Mouse (Mus musculus) left cerebral cortex, adult 2 months (tissue): ENCODE results near the gene 4930564D02Rik. TPM values are rescaled to one million over a fixed set of nuclear protein-coding genes. Genes with fewer than 3 reads are reported as not detected.
A peak's percentile ranks its signal among the peaks of the same experiment; 100 is the strongest.

Experiments
- DNase-seq, 2 experiments: peaks; one replicate each; pipeline ENCODE4 v3.0.0; 2021 to 2022; ENCODE audit warnings: low spot score in 2 of 2, mixed read lengths in 1 of 2; ENCODE audit errors: extremely low spot score in 1 of 2
- H3K27ac ChIP-seq: fragments of 200-600 bp; 2 replicates; pipeline ENCODE4 v1.8.1; 2022
- H3K4me3 ChIP-seq: fragments of 200-600 bp; 2 replicates; pipeline ENCODE4 v1.8.1; 2022
- CTCF ChIP-seq: fragments of 200-600 bp; IDR thresholded peaks from 2 replicates; pipeline ENCODE4 v1.8.1; 2022; ENCODE audit warnings: antibody characterized with exemption, mild to moderate bottlenecking, moderate library complexity
- intact Hi-C: fragments of 180-260 bp; cut with DNase I; formaldehyde crosslinking; loops from one replicate; pipeline ENCODE4 v1.15.1; 2025
- total RNA-seq, 2 experiments: library from RNA; stranded (reverse); gene quantifications; 2 replicates each; pipeline ENCODE4 v1.2.3; 2021

Gene 4930564D02Rik
- total RNA-seq, 2 experiments from 2014 or later, result not detected

DNA sequence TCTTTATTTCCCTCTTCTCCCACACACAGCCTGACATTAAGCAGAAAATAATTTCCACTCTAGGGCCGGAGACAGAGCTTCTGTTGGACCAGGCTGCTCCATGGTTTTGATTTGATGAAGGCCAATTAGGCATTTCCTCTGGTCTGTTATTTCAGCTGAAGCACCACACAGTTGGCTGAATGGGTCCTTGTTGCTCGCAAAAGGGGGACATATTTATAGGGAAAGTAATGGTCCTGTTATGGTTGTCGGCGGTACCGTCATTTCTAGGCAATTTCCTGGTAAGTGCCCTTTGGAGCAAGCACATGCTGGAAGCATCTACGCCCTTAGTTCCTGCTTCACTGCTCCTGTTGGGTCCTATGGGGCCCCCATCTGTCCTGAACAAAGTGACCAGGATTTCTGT is 5.7 kb upstream of the 4930564D02Rik start:
- DNase-seq, result no peak
- Histone ChIP-seq H3K4me3 (no peak overlapping the region), H3K27ac (no peak overlapping the region)
- intact Hi-C loops, result no loop called here
- TF ChIP-seq CTCF, result no peak

DNA sequence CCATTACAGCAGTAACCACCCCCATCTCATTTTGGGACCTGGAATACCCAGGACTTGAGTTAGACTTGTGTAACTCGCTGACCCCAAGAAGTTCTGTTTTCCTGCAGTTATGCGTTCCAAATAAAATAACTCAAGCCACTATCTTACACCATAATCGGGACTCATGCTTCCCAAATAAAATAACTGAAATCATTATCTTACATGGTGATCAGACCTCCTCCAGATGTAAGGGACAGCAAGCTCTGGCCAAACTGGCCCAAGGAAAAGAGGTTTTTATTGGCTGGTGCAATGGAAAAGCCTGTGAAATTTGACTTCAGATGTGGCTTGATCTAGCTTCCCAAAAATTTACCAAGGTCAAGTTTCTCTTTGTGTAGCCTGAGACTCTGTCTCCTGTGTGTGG is 5.1 kb upstream of the 4930564D02Rik start:
- TF ChIP-seq CTCF, result no peak
- Histone ChIP-seq H3K27ac (no peak overlapping the region), H3K4me3 (no peak overlapping the region)
- intact Hi-C loops, result no loop called here
- no peak for DNase-seq

DNA sequence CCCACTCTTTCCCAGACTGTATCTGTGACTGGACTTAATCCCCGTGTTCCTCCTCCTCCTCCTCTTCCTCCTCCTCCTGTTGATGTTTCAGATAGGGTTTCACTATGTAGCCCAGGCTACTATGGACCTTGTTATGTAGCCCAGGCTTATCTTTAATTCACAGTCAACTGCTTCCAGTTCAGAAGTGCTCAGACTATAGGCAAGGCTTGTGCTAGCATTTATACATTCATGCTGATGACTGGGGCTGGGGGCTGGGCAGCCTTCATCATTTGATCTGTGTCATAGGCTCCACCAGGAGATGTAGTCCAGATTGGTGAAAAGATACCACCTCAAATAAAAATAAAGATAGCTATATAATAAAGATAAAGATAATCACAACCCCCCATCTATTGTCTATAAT is 4.7 kb upstream of the 4930564D02Rik start:
- TF ChIP-seq CTCF, result no peak
- intact Hi-C loops, result no loop called here

DNA sequence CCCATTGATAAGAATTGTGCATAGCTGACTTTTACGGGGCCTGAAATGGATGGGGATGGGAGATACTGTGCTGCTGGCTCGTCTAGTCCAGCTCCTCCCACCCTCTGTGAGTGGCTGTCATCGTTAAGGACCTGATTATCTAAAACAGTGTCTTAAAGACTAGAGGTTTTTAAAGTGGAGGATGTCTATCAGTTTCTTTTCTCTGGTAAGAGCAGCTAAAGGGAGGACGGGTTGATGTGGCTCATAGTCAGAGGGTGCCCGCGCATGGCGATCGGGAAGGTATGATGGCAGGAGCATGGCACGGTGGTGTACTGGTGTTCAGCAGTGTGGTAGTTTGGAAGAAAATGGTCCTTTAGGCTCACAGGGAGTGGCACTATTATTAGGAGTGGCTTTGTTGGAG is 4.0 kb upstream of the 4930564D02Rik start:
- Histone ChIP-seq H3K27ac (no peak overlapping the region), H3K4me3 (no peak overlapping the region)
- DNase-seq, result no peak
- intact Hi-C loops, result no loop called here
- TF ChIP-seq CTCF, result no peak

More for the DNA sequence above, 4.7 kb upstream of the 4930564D02Rik start:
- no peak overlapping the region for H3K4me3 ChIP-seq
- no peak overlapping the region for H3K27ac ChIP-seq
- no peak for DNase-seq

DNA sequence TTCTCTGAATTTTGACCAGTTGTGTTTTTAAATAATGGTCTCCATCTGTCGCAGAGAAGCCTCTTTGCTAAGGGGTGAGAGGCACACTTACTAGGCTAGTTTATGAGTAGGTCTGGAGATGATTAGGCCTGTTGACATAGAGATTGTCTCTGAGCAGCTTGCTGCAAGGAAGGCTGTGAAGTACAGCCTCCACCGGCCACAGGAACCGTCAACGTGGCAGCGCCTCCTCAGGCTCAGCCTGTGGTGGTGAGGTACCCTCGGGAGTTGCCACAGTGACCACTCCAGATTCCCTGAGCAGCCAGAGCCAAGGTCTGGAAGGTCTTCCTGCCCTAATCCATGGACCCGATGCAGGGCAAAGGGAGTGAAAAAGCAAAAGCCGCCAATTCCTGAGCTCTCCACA is 3.9 kb downstream of the 4930564D02Rik start:
- Histone ChIP-seq H3K4me3 (no peak overlapping the region), H3K27ac (no peak overlapping the region)
- intact Hi-C loops, result loop anchor here (10.0 kb wide), 1 partner anchor 654 kb away; no protein-coding TSS in a partner anchor
- TF ChIP-seq CTCF, result no peak
- DNase-seq, result no peak

DNA sequence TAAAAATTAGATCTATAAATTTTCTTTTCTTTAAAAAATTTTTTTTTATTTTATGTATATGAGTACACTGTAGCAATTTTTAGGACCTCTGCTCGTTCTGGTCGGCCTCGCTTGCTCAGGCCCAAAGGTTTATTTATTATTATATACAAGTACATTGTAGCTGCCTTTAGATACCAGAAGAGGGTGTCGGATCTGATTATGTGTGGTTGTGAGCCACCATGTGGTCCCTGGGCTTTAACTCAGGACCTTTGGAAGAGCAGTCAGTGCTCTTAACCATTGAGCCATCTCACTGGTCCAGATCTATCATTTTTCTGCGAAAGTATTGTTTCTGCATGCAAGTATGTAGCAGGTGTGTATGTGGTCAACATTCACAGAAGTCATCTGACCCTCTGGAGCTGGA is 4.6 kb downstream of the 4930564D02Rik start:
- H3K27ac ChIP-seq, result no peak overlapping the region
- DNase-seq, result no peak
- H3K4me3 ChIP-seq, result no peak overlapping the region
- intact Hi-C loops, result loop anchor here (10.0 kb wide), 1 partner anchor 654 kb away; no protein-coding TSS in a partner anchor
- TF ChIP-seq CTCF, result no peak

DNA sequence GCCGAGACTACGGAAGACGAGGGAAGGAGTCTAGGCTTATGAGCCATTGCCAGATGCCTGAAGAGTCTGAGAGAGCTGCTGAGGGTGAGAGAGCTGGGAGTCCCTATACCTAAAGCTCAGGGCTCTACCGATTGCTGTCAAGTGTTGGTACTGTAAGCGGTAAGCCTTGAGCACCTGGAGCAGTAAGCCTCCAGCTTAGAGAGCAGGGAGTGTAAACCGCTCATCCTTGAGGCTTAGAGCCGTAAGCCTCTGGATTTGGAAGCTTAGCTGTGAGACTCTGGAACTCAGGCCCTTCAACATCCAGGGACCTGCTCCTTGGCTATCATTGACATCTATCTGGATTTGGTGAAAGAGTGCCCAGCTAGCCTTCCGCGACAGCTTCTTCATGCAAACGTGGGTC is 5.9 kb downstream of the 4930564D02Rik start:
- no peak overlapping the region for H3K27ac ChIP-seq
- intact Hi-C loops, result loop anchor here (10.0 kb wide), 1 partner anchor 652 kb away; no protein-coding TSS in a partner anchor
- TF ChIP-seq CTCF, result no peak
- DNase-seq, result no peak
- no peak overlapping the region for H3K4me3 ChIP-seq

DNA sequence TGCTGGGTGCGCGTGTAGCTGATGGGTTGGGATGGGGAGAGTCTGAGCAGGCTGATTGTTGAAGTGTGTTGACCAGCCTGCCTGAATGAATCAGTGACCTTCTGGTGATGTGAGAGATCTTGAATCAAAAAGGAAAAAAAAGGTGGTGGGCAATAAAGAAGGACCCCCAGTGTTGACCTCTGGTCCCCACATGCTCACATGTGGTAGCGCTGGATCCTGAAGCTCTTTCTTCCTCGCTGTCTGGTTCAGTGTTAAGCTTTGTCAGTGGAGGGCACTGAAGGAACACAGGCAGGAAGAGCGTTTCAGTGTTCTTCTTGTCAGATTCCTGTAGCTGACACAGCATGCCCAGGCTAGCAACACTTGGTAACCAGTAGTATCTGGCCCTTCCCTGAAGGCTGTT is 9.2 kb downstream of the 4930564D02Rik start:
- no peak for DNase-seq
- Histone ChIP-seq H3K27ac (no peak overlapping the region), H3K4me3 (no peak overlapping the region)
- intact Hi-C loops, result loop anchor here (10.0 kb wide), 1 partner anchor 649 kb away; no protein-coding TSS in a partner anchor
- TF ChIP-seq CTCF, result no peak

DNA sequence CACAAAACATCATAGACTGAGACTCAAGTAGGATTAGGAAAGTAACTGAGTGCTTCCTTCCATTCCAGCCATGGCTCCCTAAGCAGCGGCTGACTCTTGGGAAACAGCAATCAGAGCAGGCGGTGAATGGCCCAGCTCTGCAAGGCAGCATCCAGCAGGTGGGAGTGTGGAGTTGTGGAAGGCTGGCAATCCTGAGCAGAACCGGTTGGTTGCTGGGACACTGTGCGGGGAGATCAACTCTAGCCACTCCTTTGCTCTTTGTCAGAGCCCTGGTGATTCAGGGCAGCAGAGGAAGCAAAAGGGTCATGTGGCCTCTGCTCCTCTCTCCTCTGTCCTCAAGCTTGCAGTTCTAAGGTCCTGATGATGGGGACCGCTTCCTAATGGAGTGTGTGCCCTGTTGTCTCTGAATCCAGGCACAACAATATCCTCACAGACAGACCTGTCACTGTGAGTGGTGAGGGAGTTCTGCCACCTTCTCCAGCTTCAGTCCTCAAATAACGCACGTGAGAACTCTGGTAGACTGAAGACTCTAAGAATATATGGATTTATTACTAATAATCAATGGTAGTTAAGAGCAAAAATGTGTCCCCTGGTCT is 11.7 kb downstream of the 4930564D02Rik start:
- Histone ChIP-seq H3K4me3 (no peak overlapping the region), H3K27ac (no peak overlapping the region)
- peak; percentile 84 for TF ChIP-seq CTCF
- intact Hi-C loops, result loop anchor here (1.0 to 10.0 kb wide), 2 partner anchors 87 to 646 kb away; no protein-coding TSS in a partner anchor
- peak; percentile 77 to 81 for DNase-seq

DNA sequence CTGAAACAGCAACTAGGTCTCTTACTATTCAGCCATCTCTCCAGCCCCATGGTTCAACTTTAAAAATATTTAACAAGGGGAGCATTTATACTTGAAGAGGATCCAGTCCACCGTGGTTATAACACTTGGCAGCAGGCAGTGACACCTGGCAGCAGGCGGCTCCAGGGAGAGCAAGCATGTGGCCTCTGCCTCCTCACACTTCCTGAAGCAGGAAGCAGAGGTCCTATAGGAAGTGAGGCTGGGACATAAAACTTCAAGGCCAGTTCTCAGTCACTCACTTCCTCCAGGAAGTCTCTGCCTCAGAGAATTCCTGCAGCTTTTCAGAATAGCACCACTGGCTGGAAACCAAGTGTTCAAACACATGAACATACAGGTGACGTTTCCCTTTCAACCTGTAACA is 20.7 kb downstream of the 4930564D02Rik start:
- H3K4me3 ChIP-seq, result no peak overlapping the region
- intact Hi-C loops, result no loop called here
- H3K27ac ChIP-seq, result no peak overlapping the region
- no peak for TF ChIP-seq CTCF
- no peak for DNase-seq

DNA sequence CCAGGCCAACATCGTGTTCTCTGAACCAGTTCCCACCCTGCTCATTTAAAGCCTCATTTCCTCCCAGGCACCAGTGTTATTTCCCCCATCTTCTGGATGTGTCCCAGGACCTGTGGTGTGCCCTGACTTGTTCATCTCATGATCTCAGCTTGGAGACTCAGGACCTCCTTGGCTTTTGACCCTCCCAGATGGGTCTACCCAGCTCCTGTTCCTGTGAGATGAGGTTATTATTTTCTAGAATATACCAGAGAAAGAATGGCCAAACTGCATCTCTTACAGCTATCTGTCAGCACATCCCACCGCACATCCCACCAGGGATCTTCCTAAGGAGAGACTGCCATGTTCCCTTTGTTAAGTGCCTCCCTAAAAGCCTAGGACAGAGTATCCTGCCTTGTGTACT is 22.0 kb downstream of the 4930564D02Rik start:
- DNase-seq, result no peak
- no peak overlapping the region for H3K27ac ChIP-seq
- H3K4me3 ChIP-seq, result no peak overlapping the region
- TF ChIP-seq CTCF, result no peak
- intact Hi-C loops, result no loop called here

DNA sequence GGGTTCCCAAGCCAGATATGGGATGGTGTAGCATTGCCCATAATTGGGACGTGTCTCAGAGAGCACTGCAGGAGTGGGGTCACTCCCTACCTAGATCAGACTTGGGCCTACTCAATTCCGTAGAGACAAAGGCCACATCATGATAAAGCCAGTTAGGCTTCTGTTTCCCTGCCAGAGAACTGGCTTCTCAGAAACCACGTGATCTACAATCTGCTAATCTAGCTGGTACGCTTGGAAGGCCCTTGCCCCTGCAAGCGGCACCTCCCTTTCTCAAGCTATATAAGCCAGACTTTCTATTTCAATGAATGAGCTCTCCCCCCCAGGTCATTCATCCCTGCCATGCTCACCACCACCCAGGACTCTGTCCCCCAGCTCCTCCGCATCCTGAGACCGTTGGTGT is 23.5 kb downstream of the 4930564D02Rik start:
- intact Hi-C loops, result no loop called here
- no peak for TF ChIP-seq CTCF
- no peak overlapping the region for H3K4me3 ChIP-seq
- no peak overlapping the region for H3K27ac ChIP-seq
- no peak for DNase-seq

DNA sequence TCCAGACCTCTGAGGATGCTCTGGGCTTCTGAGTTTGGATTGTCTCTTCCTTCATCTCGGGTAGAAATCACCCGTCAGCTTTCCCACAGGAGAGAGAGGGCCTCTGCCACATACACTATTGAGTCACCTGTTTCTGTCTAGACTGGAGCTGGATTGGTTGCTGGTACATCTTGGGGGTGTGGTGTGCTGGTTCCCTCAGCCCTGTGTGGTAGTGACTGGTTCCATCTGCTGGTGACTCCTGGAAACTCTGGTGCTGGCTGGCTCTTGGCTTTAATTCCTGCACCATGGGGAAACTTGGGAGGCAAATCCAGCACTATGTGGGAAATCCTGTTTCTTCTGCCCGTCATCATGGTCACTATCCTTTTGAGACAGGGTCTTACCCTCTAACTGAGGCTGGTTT is 24.3 kb downstream of the 4930564D02Rik start:
- H3K27ac ChIP-seq, result no peak overlapping the region
- peak; percentile 70 for TF ChIP-seq CTCF
- intact Hi-C loops, result no loop called here
- H3K4me3 ChIP-seq, result no peak overlapping the region
- DNase-seq, result peak; percentile 55 to 57
